Mouse (Mus musculus) granulocyte monocyte progenitor cell, adult 5-6 weeks (primary cell): ENCODE results near the gene Ggnbp2. TPM values are rescaled to one million over a fixed set of nuclear protein-coding genes. Genes with fewer than 3 reads are reported as not detected.

Source experiments
- ATAC-seq: replicated peaks from 2 replicates; pipeline ENCODE4 v1.8.0; 2016; ENCODE audit warnings: mild to moderate bottlenecking, moderate TSS enrichment, inconsistent platforms; ENCODE audit not compliant: poor library complexity, severe bottlenecking
- total RNA-seq, 2 experiments: library from RNA; stranded (forward) in 1 of 2; stranded (reverse) in 1 of 2; fragments of 200-712, 200-1000 nt in 1 of 2; fragments of >200 nt in 1 of 2; fragmentation: Nextera tagmentation in 1 of 2; gene quantifications; 2 replicates each; pipeline ENCODE4 v1.2.3; 2014 to 2017

Ggnbp2 gene
- 72.0 and 78.9 TPM in 2 replicates for total RNA-seq (2014; fragmentation: Nextera tagmentation)
- 78.5 and 110 TPM in 2 replicates for total RNA-seq (2017)

GRCm38 (mm10) chr11:84870337-84871043, at the start of gene Ggnbp2:
Gene Ggnbp2 (minus strand): TSS chr11:84870817.
- ATAC-seq = peak; percentile 69

GRCm38 (mm10) chr11:84919951-84920350, 49.3 kb upstream of the Ggnbp2 start:
- ATAC-seq = no peak

- ATAC-seq = peak; percentile 38; the same call in 1 of the 2 replicates
Measured at GRCm38 (mm10) chr11:84919276-84919675, 48.7 kb upstream of the Ggnbp2 start.

GRCm38 (mm10) chr11:84918425-84918824, 47.8 kb upstream of the Ggnbp2 start:
- peak; percentile 56; the same call in 1 of the 2 replicates for ATAC-seq

GRCm38 (mm10) chr11:84916703-84917300, 46.2 kb upstream of the Ggnbp2 start:
- ATAC-seq = no peak

- ATAC-seq = peak; percentile 95
Measured at GRCm38 (mm10) chr11:84916053-84916702, 45.6 kb upstream of the Ggnbp2 start, which contains the start of gene Znhit3. Gene Znhit3 (minus strand): TSS chr11:84916366.

- peak; percentile 21; the same call in 1 of the 2 replicates for ATAC-seq
Measured at GRCm38 (mm10) chr11:84914673-84915072, 44.1 kb upstream of the Ggnbp2 start.

GRCm38 (mm10) chr11:84910411-84910810, 39.8 kb upstream of the Ggnbp2 start:
- no peak for ATAC-seq

- no peak for ATAC-seq
Measured at GRCm38 (mm10) chr11:84908480-84908879, 37.9 kb upstream of the Ggnbp2 start.

- ATAC-seq = no peak
Measured at GRCm38 (mm10) chr11:84907081-84907480, 36.5 kb upstream of the Ggnbp2 start.

GRCm38 (mm10) chr11:84904597-84905144, 34.1 kb upstream of the Ggnbp2 start:
- ATAC-seq = no peak

GRCm38 (mm10) chr11:84893113-84893512, 22.5 kb upstream of the Ggnbp2 start:
- no peak for ATAC-seq

- ATAC-seq = no peak
Measured at GRCm38 (mm10) chr11:84891705-84892104, 21.1 kb upstream of the Ggnbp2 start.

- no peak for ATAC-seq
Measured at GRCm38 (mm10) chr11:84889492-84889891, 18.9 kb upstream of the Ggnbp2 start.

- ATAC-seq = no peak
Measured at GRCm38 (mm10) chr11:84888025-84888424, 17.4 kb upstream of the Ggnbp2 start.

- no peak for ATAC-seq
Measured at GRCm38 (mm10) chr11:84886767-84887511, 16.3 kb upstream of the Ggnbp2 start.

GRCm38 (mm10) chr11:84886236-84886635, 15.6 kb upstream of the Ggnbp2 start:
- ATAC-seq = no peak

- ATAC-seq = no peak
Measured at GRCm38 (mm10) chr11:84885238-84885637, 14.6 kb upstream of the Ggnbp2 start.

- ATAC-seq = no peak
Measured at GRCm38 (mm10) chr11:84882346-84882745, 11.7 kb upstream of the Ggnbp2 start.

- no peak for ATAC-seq
Measured at GRCm38 (mm10) chr11:84880971-84881370, 10.4 kb upstream of the Ggnbp2 start.
